Mouse (Mus musculus) mouse trophoblast stem cell (cell line): ENCODE results near the gene Rbp4.

Experiments used
- in situ Hi-C, 2 experiments: fragments of 300-500 bp; cut with MseI, MboI; formaldehyde crosslinking; loops; 2 replicates in 1 of 2; 3 replicates in 1 of 2; pipeline ENCODE4 v1.15.1; 2025

Rbp4 gene

DNA sequence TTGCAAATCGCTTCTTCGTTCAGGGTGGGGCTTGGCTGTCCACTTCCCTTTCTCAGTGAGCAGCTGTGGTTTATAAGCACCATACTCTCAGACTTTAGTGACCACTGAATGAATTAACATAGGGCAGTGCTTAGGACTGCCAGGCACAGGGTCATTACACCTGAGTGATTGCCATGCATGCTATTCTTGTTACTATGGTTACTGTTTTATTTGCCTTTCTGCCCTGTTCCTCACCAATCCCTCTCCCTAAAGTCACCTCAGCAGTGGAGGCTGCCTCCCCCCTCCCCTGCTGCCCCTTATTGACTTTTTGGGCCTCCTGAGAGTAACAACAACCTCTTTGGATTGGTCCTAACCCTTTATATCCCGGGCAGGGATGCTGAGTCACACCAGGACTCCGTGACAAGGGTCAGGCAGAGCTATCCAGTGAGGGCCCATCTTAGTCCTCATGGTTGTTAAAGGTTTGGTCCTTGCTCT, 33.5 kb downstream of the Rbp4 start:
- in situ Hi-C loops = no loop called here

DNA sequence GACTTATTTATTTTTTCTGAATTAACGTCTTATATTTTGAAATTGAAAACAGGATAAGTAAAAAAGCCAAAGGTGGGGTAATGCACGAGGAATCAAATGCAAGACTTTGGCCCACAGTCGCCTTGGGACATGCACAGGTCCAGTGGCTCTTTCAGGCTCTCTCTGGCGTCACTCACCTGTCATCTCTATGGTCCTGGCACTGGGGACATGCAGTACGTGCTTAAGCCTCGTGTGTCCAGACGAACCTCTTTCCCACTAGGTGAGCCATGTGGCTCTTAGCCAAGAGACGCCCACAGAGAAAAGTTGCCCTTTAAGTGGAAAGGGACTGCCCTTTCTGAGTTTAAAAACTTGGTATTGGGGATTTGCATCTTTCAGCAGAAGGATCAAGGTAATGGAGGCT, 35.7 kb downstream of the Rbp4 start:
- in situ Hi-C loops = no loop called here

GRCm38 (mm10) chr19:38086948-38087551, 38.0 kb downstream of the Rbp4 start:
- in situ Hi-C loops = no loop called here

- in situ Hi-C loops = no loop called here
These were observed 39.2 kb downstream of the Rbp4 start for GRCm38 (mm10) chr19:38085841-38086240.

GRCm38 (mm10) chr19:38082931-38083525, 42.1 kb downstream of the Rbp4 start:
- in situ Hi-C loops = no loop called here

DNA sequence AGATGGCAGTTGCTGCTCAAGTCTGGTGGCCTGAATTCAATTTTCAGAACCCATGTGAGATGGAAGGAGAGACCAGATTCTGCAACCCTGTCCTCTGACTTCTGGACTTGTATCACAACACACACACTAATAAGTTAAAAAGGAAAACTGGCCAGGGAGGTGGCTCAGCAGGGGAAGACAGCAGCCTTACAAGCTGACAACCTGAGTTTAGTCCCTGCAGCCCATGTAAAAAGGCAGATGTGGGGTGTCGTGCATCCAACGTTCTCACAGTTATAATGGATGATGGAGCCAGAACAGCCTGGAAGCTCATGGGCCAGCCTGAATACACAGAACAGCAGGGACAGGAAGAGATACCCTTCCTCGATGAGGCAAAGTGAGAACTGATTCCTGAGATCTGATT, 43.7 kb downstream of the Rbp4 start:
- in situ Hi-C loops = no loop called here

- in situ Hi-C loops = loop anchor here in 1 of 2 experiments (10.0 kb wide), 1 partner anchor 117 kb away; no protein-coding TSS in a partner anchor
These were observed 47.1 kb downstream of the Rbp4 start for GRCm38 (mm10) chr19:38077851-38078540.

DNA sequence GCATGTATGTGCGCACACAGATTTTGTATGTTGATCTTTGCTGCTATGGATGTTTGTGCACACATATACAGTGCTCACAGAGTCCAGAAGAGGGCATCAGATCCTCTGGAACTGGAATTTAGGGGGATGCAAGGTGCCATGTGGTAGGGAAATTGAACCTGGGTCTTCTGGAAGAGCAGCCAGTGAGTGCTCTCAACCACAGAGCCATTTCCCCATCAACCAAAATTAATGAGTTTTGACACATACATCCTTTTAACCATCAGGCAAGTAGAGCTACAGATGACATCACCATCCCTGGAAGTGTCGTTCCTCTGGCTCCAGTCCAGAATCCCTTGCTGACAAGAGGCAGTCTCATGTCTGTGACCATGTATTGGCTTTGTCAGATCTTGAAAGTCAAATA, 48.8 kb downstream of the Rbp4 start:
- in situ Hi-C loops = loop anchor here in 1 of 2 experiments (10.0 kb wide), 1 partner anchor 119 kb away; no protein-coding TSS in a partner anchor

DNA sequence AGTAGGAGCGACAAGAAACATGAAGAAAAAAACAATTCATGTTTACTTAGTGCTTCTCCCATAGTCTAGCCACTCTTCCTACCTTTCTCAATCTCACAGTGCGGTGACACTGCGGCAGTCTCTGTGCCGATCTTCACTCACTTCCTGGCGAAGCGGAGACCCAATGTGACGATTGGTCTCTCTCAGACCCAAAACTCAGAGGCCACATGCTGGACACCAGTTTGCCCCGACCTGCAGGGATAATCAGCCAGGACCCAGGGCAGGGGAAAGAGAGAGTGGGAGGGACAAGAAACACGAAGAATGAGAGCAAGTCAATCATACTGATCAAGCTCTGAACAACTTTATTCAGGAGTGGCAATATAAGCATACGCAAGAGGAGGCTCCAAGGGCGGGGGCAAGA, 50.0 kb downstream of the Rbp4 start:
- in situ Hi-C loops = loop anchor here in 1 of 2 experiments (10.0 kb wide), 1 partner anchor 120 kb away; no protein-coding TSS in a partner anchor

DNA sequence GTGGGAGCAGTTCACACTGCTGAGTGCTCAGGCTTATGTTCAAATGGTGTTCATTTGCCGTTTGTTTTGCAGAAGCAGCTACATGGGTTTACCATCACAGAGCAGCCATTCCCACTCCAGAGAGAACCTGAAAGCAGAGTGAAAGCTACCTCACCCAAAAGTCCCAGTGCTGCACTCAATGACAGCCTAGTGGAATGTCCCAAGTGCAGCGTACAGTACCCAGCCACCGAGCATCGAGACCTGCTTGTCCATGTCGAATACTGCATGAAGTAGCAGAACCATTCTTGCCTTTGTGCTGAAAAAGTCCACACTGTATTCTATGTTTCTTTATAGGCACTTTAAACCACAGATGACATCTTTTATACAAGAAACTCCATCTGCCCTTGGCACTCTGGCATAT, 51.9 kb downstream of the Rbp4 start:
- in situ Hi-C loops = loop anchor here in 1 of 2 experiments (10.0 kb wide), 1 partner anchor 122 kb away; no protein-coding TSS in a partner anchor
